Mouse (Mus musculus) kidney, embryonic 16.5 days (tissue): ENCODE results near the gene Plcg1. TPM values are rescaled to one million over a fixed set of nuclear protein-coding genes. Genes with fewer than 3 reads are reported as not detected.
A peak's percentile ranks its signal among the peaks of the same experiment; 100 is the strongest.

Experiments used
- ATAC-seq: fragments of 200-750 bp; cut with Nextera tagmentation; 2 replicates; pipeline ENCODE4 v1.8.0; 2017; ENCODE audit warnings: moderate TSS enrichment; ENCODE audit not compliant: low FRiP score, low TSS enrichment
- H3K27ac ChIP-seq: fragments of 300-500 bp; sonication (generic); 2 replicates; pipeline ENCODE4 v1.5.1; 2014; ENCODE audit warnings: low read length
- H3K27me3 ChIP-seq: fragments of 300-500 bp; sonication (generic); 2 replicates; pipeline ENCODE4 v1.6.1; 2014; ENCODE audit warnings: low read length, control low read depth, mixed read lengths; ENCODE audit not compliant: insufficient read depth
- H3K36me3 ChIP-seq: fragments of 300-500 bp; sonication (generic); 2 replicates; pipeline ENCODE4 v1.6.1; 2014; ENCODE audit warnings: low read length, control low read depth, mixed read lengths; ENCODE audit not compliant: insufficient read depth
- H3K4me1 ChIP-seq: fragments of 300-500 bp; sonication (generic); 2 replicates; pipeline ENCODE4 v1.6.1; 2014; ENCODE audit warnings: low read length, control low read depth, mixed read lengths; ENCODE audit not compliant: insufficient read depth
- H3K4me2 ChIP-seq: fragments of 300-500 bp; sonication (generic); replicated peaks from 2 replicates; pipeline ENCODE4 v1.6.1; 2014; ENCODE audit warnings: low read depth, low read length
- H3K4me3 ChIP-seq: fragments of 300-500 bp; sonication (generic); 2 replicates; pipeline ENCODE4 v1.5.1; 2014; ENCODE audit warnings: mild to moderate bottlenecking, low read length
- H3K9ac ChIP-seq: fragments of 300-500 bp; sonication (generic); replicated peaks from 2 replicates; pipeline ENCODE4 v1.6.1; 2014; ENCODE audit warnings: low read length
- H3K9me3 ChIP-seq: fragments of 300-500 bp; sonication (generic); 2 replicates; pipeline ENCODE4 v1.6.1; 2016; ENCODE audit warnings: low read length, control low read depth
- WGBS: fragments of 180-500 bp; shearing (Covaris S2); extraction: QIAGEN DNeasy Blood & Tissue Kit; methylation state at CpG from one replicate; pipeline ENCODE4 v1.1.7; 2014; 5-methylcytosine and 5-hydroxymethylcytosine counted together
- polyA plus RNA-seq: library from polyadenylated mRNA; unstranded; fragments of >200 nt; fragmentation: Nextera tagmentation; extraction: Ambion mirVana; gene quantifications from 2 replicates; pipeline ENCODE4 v1.2.1, GENCODE M21; 2015

Gene Plcg1
- polyA plus RNA-seq = 49.9 and 50.6 TPM in 2 replicates

- Histone ChIP-seq H3K27ac (peak within 1 kb of the TSS; percentile 94), H3K4me2 (peak within 1 kb of the TSS; percentile 91), H3K9ac (peak within 1 kb of the TSS; percentile 98), H3K4me1 (peaks cover 49% of the 10 kb centered on the region), H3K27me3 (no peaks in the 10 kb centered on the region), H3K4me3 (peak within 1 kb of the TSS; percentile 90), H3K36me3 (peaks cover 14% of the 10 kb centered on the region; the same call in 1 of the 2 replicates), H3K9me3 (no peaks in the 10 kb centered on the region)
- peak; percentile 93 for ATAC-seq
- WGBS = under 1% methylated on average over 72 of the region's 99 CpGs
Measured at GRCm38 (mm10) chr2:160731117-160731838, at the start of gene Plcg1. Plcg1 (plus strand) TSS chr2:160731300.

- Histone ChIP-seq H3K4me1 (no peaks in the 10 kb centered on the region), H3K27me3 (no peaks in the 10 kb centered on the region), H3K9ac (no peak overlapping the region), H3K36me3 (peaks cover 44% of the 10 kb centered on the region), H3K27ac (no peak overlapping the region), H3K4me2 (no peak overlapping the region), H3K4me3 (no peak overlapping the region), H3K9me3 (no peaks in the 10 kb centered on the region)
- ATAC-seq = no peak
- WGBS = 69% methylated on average over 5 of the region's 5 CpGs
Measured at GRCm38 (mm10) chr2:160700271-160700670, 30.8 kb upstream of the Plcg1 start.

- 87% methylated on average over 3 of the region's 3 CpGs for WGBS
Measured at GRCm38 (mm10) chr2:160701603-160702002, 29.5 kb upstream of the Plcg1 start.

GRCm38 (mm10) chr2:160702824-160703223 is 28.3 kb upstream of the Plcg1 start:
- H3K27me3 ChIP-seq = no peaks in the 10 kb centered on the region
- no peak overlapping the region for H3K27ac ChIP-seq
- no peak overlapping the region for H3K9ac ChIP-seq
- no peaks in the 10 kb centered on the region for H3K4me1 ChIP-seq
- no peak overlapping the region for H3K4me3 ChIP-seq
- no peak for ATAC-seq
- peaks cover 50% of the 10 kb centered on the region for H3K36me3 ChIP-seq
- no peak overlapping the region for H3K4me2 ChIP-seq
- H3K9me3 ChIP-seq = no peaks in the 10 kb centered on the region

More at GRCm38 (mm10) chr2:160701603-160702002, 29.5 kb upstream of the Plcg1 start:
- no peaks in the 10 kb centered on the region for H3K27me3 ChIP-seq
- no peak overlapping the region for H3K4me2 ChIP-seq
- ATAC-seq = no peak
- no peak overlapping the region for H3K9ac ChIP-seq
- no peaks in the 10 kb centered on the region for H3K9me3 ChIP-seq
- H3K36me3 ChIP-seq = peaks cover 50% of the 10 kb centered on the region
- H3K27ac ChIP-seq = no peak overlapping the region
- H3K4me3 ChIP-seq = no peak overlapping the region
- no peaks in the 10 kb centered on the region for H3K4me1 ChIP-seq

- H3K36me3 ChIP-seq = peaks cover 41% of the 10 kb centered on the region
- WGBS = 86% methylated on average over 3 of the region's 3 CpGs
- no peaks in the 10 kb centered on the region for H3K27me3 ChIP-seq
Measured at GRCm38 (mm10) chr2:160707673-160708072, 23.4 kb upstream of the Plcg1 start.

GRCm38 (mm10) chr2:160715463-160716030 is 15.6 kb upstream of the Plcg1 start:
- WGBS = 82% methylated on average over 4 of the region's 4 CpGs
- no peaks in the 10 kb centered on the region for H3K4me1 ChIP-seq
- H3K4me2 ChIP-seq = no peak overlapping the region
- H3K27me3 ChIP-seq = no peaks in the 10 kb centered on the region
- no peak overlapping the region for H3K27ac ChIP-seq
- peaks cover 76% of the 10 kb centered on the region for H3K36me3 ChIP-seq
- no peak overlapping the region for H3K4me3 ChIP-seq
- H3K9me3 ChIP-seq = no peaks in the 10 kb centered on the region
- no peak for ATAC-seq
- H3K9ac ChIP-seq = no peak overlapping the region

More at GRCm38 (mm10) chr2:160707673-160708072, 23.4 kb upstream of the Plcg1 start:
- Histone ChIP-seq H3K27ac (no peak overlapping the region), H3K9ac (no peak overlapping the region), H3K4me2 (no peak overlapping the region), H3K4me3 (no peak overlapping the region), H3K4me1 (no peaks in the 10 kb centered on the region), H3K9me3 (no peaks in the 10 kb centered on the region)
- ATAC-seq = no peak

GRCm38 (mm10) chr2:160717269-160717668 is 13.8 kb upstream of the Plcg1 start:
- Histone ChIP-seq H3K9me3 (no peaks in the 10 kb centered on the region), H3K27me3 (no peaks in the 10 kb centered on the region), H3K4me2 (no peak overlapping the region), H3K4me3 (no peak overlapping the region), H3K36me3 (peaks cover 75% of the 10 kb centered on the region), H3K9ac (no peak overlapping the region), H3K4me1 (no peaks in the 10 kb centered on the region), H3K27ac (no peak overlapping the region)
- ATAC-seq = no peak
- WGBS = 77% methylated on average over 5 of the region's 5 CpGs

- no peak overlapping the region for H3K9ac ChIP-seq
- H3K36me3 ChIP-seq = peaks cover 75% of the 10 kb centered on the region
- WGBS = 90% methylated on average over 3 of the region's 3 CpGs
- no peaks in the 10 kb centered on the region for H3K27me3 ChIP-seq
- H3K4me1 ChIP-seq = no peaks in the 10 kb centered on the region
- no peak for ATAC-seq
- H3K9me3 ChIP-seq = no peaks in the 10 kb centered on the region
- H3K4me3 ChIP-seq = no peak overlapping the region
- H3K4me2 ChIP-seq = no peak overlapping the region
- no peak overlapping the region for H3K27ac ChIP-seq
Measured at GRCm38 (mm10) chr2:160718811-160719210, 12.3 kb upstream of the Plcg1 start.

GRCm38 (mm10) chr2:160722714-160723113 is 8.4 kb upstream of the Plcg1 start:
- peaks cover 55% of the 10 kb centered on the region for H3K36me3 ChIP-seq

More at GRCm38 (mm10) chr2:160722714-160723113, 8.4 kb upstream of the Plcg1 start:
- Histone ChIP-seq H3K9ac (no peak overlapping the region), H3K9me3 (no peaks in the 10 kb centered on the region), H3K4me2 (no peak overlapping the region), H3K4me1 (no peaks in the 10 kb centered on the region), H3K4me3 (no peak overlapping the region), H3K27me3 (no peaks in the 10 kb centered on the region), H3K27ac (no peak overlapping the region)
- WGBS = 25% methylated on average over 4 of the region's 4 CpGs
- ATAC-seq = peak; percentile 86
